Mouse (Mus musculus) kidney, embryonic 14.5 days (tissue): ENCODE measurements around the gene Tchhl1. TPM values are rescaled to one million over a fixed set of nuclear protein-coding genes. Genes with fewer than 3 reads are reported as not detected.

Experiments used
- ATAC-seq: fragments of 200-750 bp; cut with Nextera tagmentation; 2 replicates; pipeline ENCODE4 v1.8.0; 2017; ENCODE audit warnings: moderate number of reproducible peaks, mild to moderate bottlenecking, moderate TSS enrichment, moderate library complexity; ENCODE audit not compliant: low FRiP score, low TSS enrichment
- H3K27ac ChIP-seq: fragments of 300-500 bp; sonication (generic); 2 replicates; pipeline ENCODE4 v1.5.1; 2014; ENCODE audit warnings: low read depth, mild to moderate bottlenecking, low read length, moderate library complexity, mixed read lengths
- H3K27me3 ChIP-seq: fragments of 300-500 bp; sonication (generic); 2 replicates; pipeline ENCODE4 v1.6.1; 2014; ENCODE audit warnings: mild to moderate bottlenecking, low read length; ENCODE audit not compliant: control insufficient read depth, insufficient read depth
- H3K36me3 ChIP-seq: fragments of 300-500 bp; sonication (generic); 2 replicates; pipeline ENCODE4 v1.6.1; 2014; ENCODE audit warnings: low read length, mixed read lengths; ENCODE audit not compliant: control insufficient read depth, insufficient read depth
- H3K4me1 ChIP-seq: fragments of 300-500 bp; sonication (generic); 2 replicates; pipeline ENCODE4 v1.6.1; 2014; ENCODE audit warnings: low read length, mixed read lengths; ENCODE audit not compliant: control insufficient read depth, insufficient read depth
- H3K4me2 ChIP-seq: fragments of 300-500 bp; sonication (generic); replicated peaks from 2 replicates; pipeline ENCODE4 v1.6.1; 2014; ENCODE audit warnings: low read depth, mild to moderate bottlenecking, low read length
- H3K4me3 ChIP-seq: fragments of 300-500 bp; sonication (generic); 2 replicates; pipeline ENCODE4 v1.5.1; 2014; ENCODE audit warnings: mild to moderate bottlenecking, low read length
- H3K9ac ChIP-seq: fragments of 300-500 bp; sonication (generic); 2 replicates; pipeline ENCODE4 v1.6.1; 2014; ENCODE audit warnings: low read depth, mild to moderate bottlenecking, low read length, moderate library complexity
- H3K9me3 ChIP-seq: fragments of 300-500 bp; sonication (generic); 2 replicates; pipeline ENCODE4 v1.6.1; 2016; ENCODE audit warnings: low read length; ENCODE audit not compliant: control insufficient read depth
- WGBS: fragments of 180-500 bp; shearing (Covaris S2); extraction: QIAGEN DNeasy Blood & Tissue Kit; methylation state at CpG from one replicate; pipeline ENCODE4 v1.1.7; 2014; 5-methylcytosine and 5-hydroxymethylcytosine counted together
- polyA plus RNA-seq: library from polyadenylated mRNA; unstranded; fragments of >200 nt; fragmentation: Nextera tagmentation; extraction: Ambion mirVana; gene quantifications from 2 replicates; pipeline ENCODE4 v1.2.1, GENCODE M21; 2014

Gene Tchhl1
- polyA plus RNA-seq, 1 experiment from 2014 or later = 0.46 TPM

- H3K36me3 ChIP-seq = no peaks in the 10 kb centered on the region
- WGBS = under 1% methylated on average over 59 of the region's 59 CpGs
- no peaks in the 10 kb centered on the region for H3K9me3 ChIP-seq
- 0 out of 2 replicates have a peak overlapping the region, but pooled peaks have one; percentile 24 for H3K27ac ChIP-seq
- H3K4me1 ChIP-seq = 0 out of 2 replicates have a peak, but pooled peaks cover 11% of the 10 kb centered on the region
- peaks cover 42% of the 10 kb centered on the region for H3K27me3 ChIP-seq
- H3K9ac ChIP-seq = peak overlapping the region; percentile 50
- peak overlapping the region; percentile 57 for H3K4me3 ChIP-seq
- ATAC-seq = peak; percentile 47; the same call in 1 of the 2 replicates
- H3K4me2 ChIP-seq = peak overlapping the region; percentile 92
These were observed 21.3 kb upstream of the Tchhl1 start for GRCm38 (mm10) chr3:93447138-93447841.

- H3K9me3 ChIP-seq = no peaks in the 10 kb centered on the region
- H3K36me3 ChIP-seq = no peaks in the 10 kb centered on the region
- 73% methylated on average over 3 of the region's 3 CpGs for WGBS
- H3K4me2 ChIP-seq = no peak overlapping the region
- 0 out of 2 replicates have a peak, but pooled peaks cover 3% of the 10 kb centered on the region for H3K27me3 ChIP-seq
- no peak overlapping the region for H3K27ac ChIP-seq
- no peak overlapping the region for H3K9ac ChIP-seq
- no peak overlapping the region for H3K4me3 ChIP-seq
- ATAC-seq = no peak
- H3K4me1 ChIP-seq = no peaks in the 10 kb centered on the region
These were observed 2.0 kb upstream of the Tchhl1 start for GRCm38 (mm10) chr3:93466556-93466955.

GRCm38 (mm10) chr3:93467130-93467529 is 1.4 kb upstream of the Tchhl1 start:
- 0 out of 2 replicates have a peak, but pooled peaks cover 3% of the 10 kb centered on the region for H3K27me3 ChIP-seq
- H3K9ac ChIP-seq = no peak overlapping the region
- H3K4me1 ChIP-seq = no peaks in the 10 kb centered on the region
- H3K4me2 ChIP-seq = no peak overlapping the region
- no peak overlapping the region for H3K4me3 ChIP-seq
- H3K27ac ChIP-seq = no peak overlapping the region
- 81% methylated on average over 4 of the region's 4 CpGs for WGBS
- ATAC-seq = no peak
- H3K36me3 ChIP-seq = no peaks in the 10 kb centered on the region
- no peaks in the 10 kb centered on the region for H3K9me3 ChIP-seq

DNA sequence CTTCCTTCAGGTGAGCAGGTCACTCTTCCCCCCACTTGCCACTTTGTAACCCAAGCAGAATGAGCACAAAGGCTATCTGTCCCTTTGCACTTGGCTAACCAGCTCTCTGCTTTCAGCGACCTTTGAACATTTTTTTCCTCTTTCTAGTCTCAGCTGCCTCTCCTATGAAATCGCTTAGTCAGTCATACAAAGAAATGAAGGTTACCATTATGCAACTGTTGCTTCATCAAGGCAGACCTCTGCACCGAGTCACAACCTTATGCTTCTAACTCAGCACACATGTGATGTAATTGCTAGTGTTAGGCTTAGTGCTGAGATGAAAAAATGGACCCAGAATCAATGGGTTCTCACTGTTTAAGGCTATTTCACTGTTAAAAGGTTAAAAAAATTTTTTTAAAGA is 1.1 kb downstream of the Tchhl1 start:
- WGBS = 73% methylated on average over 3 of the region's 3 CpGs
- Histone ChIP-seq H3K27ac (no peak overlapping the region), H3K27me3 (0 out of 2 replicates have a peak, but pooled peaks cover 3% of the 10 kb centered on the region), H3K9me3 (no peaks in the 10 kb centered on the region), H3K4me2 (no peak overlapping the region), H3K9ac (no peak overlapping the region), H3K4me3 (no peak overlapping the region), H3K4me1 (no peaks in the 10 kb centered on the region), H3K36me3 (no peaks in the 10 kb centered on the region)
- ATAC-seq = no peak

- Histone ChIP-seq H3K27me3 (no peaks in the 10 kb centered on the region), H3K36me3 (no peaks in the 10 kb centered on the region), H3K4me3 (no peak overlapping the region), H3K4me1 (no peaks in the 10 kb centered on the region), H3K4me2 (no peak overlapping the region), H3K9ac (no peak overlapping the region), H3K27ac (no peak overlapping the region), H3K9me3 (no peaks in the 10 kb centered on the region)
- WGBS = 88% methylated on average over 1 of the region's 1 CpGs
- ATAC-seq = no peak
These were observed 11.5 kb downstream of the Tchhl1 start for GRCm38 (mm10) chr3:93480053-93480452.

GRCm38 (mm10) chr3:93481982-93482616 is 13.5 kb downstream of the Tchhl1 start:
- no peaks in the 10 kb centered on the region for H3K9me3 ChIP-seq
- H3K27ac ChIP-seq = no peak overlapping the region
- no peak overlapping the region for H3K4me2 ChIP-seq
- no peak for ATAC-seq
- H3K4me3 ChIP-seq = no peak overlapping the region
- H3K4me1 ChIP-seq = no peaks in the 10 kb centered on the region
- no peak overlapping the region for H3K9ac ChIP-seq
- H3K36me3 ChIP-seq = no peaks in the 10 kb centered on the region
- WGBS = 65% methylated on average over 2 of the region's 2 CpGs
- H3K27me3 ChIP-seq = no peaks in the 10 kb centered on the region

DNA sequence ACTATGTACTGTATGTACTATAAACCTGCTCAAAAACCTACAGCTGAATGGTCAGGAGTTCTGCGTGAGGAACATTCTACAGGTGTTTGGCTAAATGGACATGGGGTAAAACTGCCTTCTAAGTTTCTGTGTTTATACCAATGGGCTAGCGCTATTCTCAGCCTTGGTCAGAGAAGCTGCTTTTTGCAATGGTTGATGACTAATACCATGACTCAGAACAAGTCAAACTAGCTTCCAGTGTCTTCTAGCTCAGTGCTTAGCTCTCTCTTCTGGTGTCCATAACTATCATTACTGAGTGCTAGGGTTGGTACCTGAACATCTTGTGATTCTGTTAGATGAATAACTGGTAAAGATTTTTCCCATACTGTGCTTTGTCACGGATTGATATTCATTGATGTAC is 17.1 kb downstream of the Tchhl1 start:
- Histone ChIP-seq H3K4me1 (no peaks in the 10 kb centered on the region), H3K4me2 (no peak overlapping the region), H3K4me3 (no peak overlapping the region), H3K36me3 (no peaks in the 10 kb centered on the region), H3K9ac (no peak overlapping the region), H3K27ac (no peak overlapping the region), H3K9me3 (no peaks in the 10 kb centered on the region), H3K27me3 (no peaks in the 10 kb centered on the region)
- ATAC-seq = no peak
- WGBS = 84% methylated on average over 3 of the region's 3 CpGs

GRCm38 (mm10) chr3:93488541-93488940 is 20.0 kb downstream of the Tchhl1 start:
- Histone ChIP-seq H3K27ac (no peak overlapping the region), H3K27me3 (no peaks in the 10 kb centered on the region), H3K4me1 (no peaks in the 10 kb centered on the region), H3K4me3 (no peak overlapping the region), H3K9ac (no peak overlapping the region), H3K9me3 (no peaks in the 10 kb centered on the region), H3K36me3 (no peaks in the 10 kb centered on the region), H3K4me2 (no peak overlapping the region)
- 83% methylated on average over 2 of the region's 2 CpGs for WGBS
- ATAC-seq = no peak

GRCm38 (mm10) chr3:93492176-93492575 is 23.6 kb downstream of the Tchhl1 start:
- Histone ChIP-seq H3K4me3 (no peak overlapping the region), H3K4me1 (no peaks in the 10 kb centered on the region), H3K36me3 (no peaks in the 10 kb centered on the region), H3K9me3 (no peaks in the 10 kb centered on the region), H3K4me2 (no peak overlapping the region), H3K27ac (no peak overlapping the region), H3K27me3 (no peaks in the 10 kb centered on the region), H3K9ac (no peak overlapping the region)
- no peak for ATAC-seq
- WGBS = 78% methylated on average over 3 of the region's 3 CpGs
